In genomic region chr10:60615898-60616297, GRCm38 (mm10) we compare ENCODE assay signal across 13 mouse cellular contexts.
DNase-seq lines count a peak whose midpoint lies in the region; ATAC-seq and TF ChIP-seq lines count a peak whose summit lies in the region.
"Had no signal": no experiment of that assay in that cellular context is flagged by ENCODE, and none has a peak within 500 bp of the region (broad histone marks: within the 10 kb centered on the region; RNA-seq: fewer than 3 reads in every experiment).

No protein-coding gene starts in this region.

- no peaks in the 10 kb centered on the region for H3K9me3 ChIP-seq in kidney, postnatal 0 days (replicated peaks; ENCODE audit: low read length)
- no peaks in the 10 kb centered on the region for H3K9me3 ChIP-seq in ES-Bruce4 (replicated peaks; ENCODE audit: control insufficient read depth, insufficient read depth, low read length, poor library complexity, severe bottlenecking)
- H3K9me3 ChIP-seq: hindbrain, embryonic 15.5 days; midbrain, embryonic 10.5 days; neural tube, embryonic 15.5 days had no signal

- peak; percentile 50; the same call in 1 of the 2 replicates for TF ChIP-seq CTCF in kidney, postnatal 0 days (IDR thresholded peaks at IDR 0.05; ENCODE audit: low read depth)
- TF ChIP-seq CTCF in ES-Bruce4 (IDR thresholded peaks at IDR 0.05; ENCODE audit: low read depth, low read length): peak; percentile 64

- no peak overlapping the region for H3K4me2 ChIP-seq in kidney, postnatal 0 days (ENCODE audit: low read length)
- H3K4me2 ChIP-seq: hindbrain, embryonic 15.5 days; neural tube, embryonic 15.5 days had no signal

- H3K4me3 ChIP-seq in kidney, postnatal 0 days (replicated peaks; ENCODE audit: low read depth, low read length): no peak overlapping the region
- no peak overlapping the region for H3K4me3 ChIP-seq in ES-Bruce4 (ENCODE audit: low read depth, low read length)
- H3K4me3 ChIP-seq: hindbrain, embryonic 15.5 days; midbrain, embryonic 10.5 days; neural tube, embryonic 15.5 days had no signal

- no peak overlapping the region for H3K9ac ChIP-seq in kidney, postnatal 0 days (ENCODE audit: low read depth, low read length)
- H3K9ac ChIP-seq in ES-Bruce4 (ENCODE audit: low read depth, poor library complexity, severe bottlenecking): no peak overlapping the region
- H3K9ac ChIP-seq: hindbrain, embryonic 15.5 days; neural tube, embryonic 15.5 days had no signal

- no peak for TF ChIP-seq EP300 in ES-Bruce4 (IDR thresholded peaks at IDR 0.05; ENCODE audit: insufficient read depth, low read depth, low read length)

- H3K4me1 ChIP-seq in kidney, postnatal 0 days (replicated peaks; ENCODE audit: insufficient read depth, low read length): no peaks in the 10 kb centered on the region
- H3K4me1 ChIP-seq in ES-Bruce4 (ENCODE audit: control insufficient read depth, insufficient read depth, low read length): no peaks in the 10 kb centered on the region
- H3K4me1 ChIP-seq: hindbrain, embryonic 15.5 days; midbrain, embryonic 10.5 days; neural tube, embryonic 15.5 days had no signal

- no peaks in the 10 kb centered on the region for H3K36me3 ChIP-seq in kidney, postnatal 0 days (ENCODE audit: insufficient read depth, low read length)
- H3K36me3 ChIP-seq in ES-Bruce4 (ENCODE audit: control insufficient read depth, insufficient read depth, low read length, poor library complexity, severe bottlenecking): no peaks in the 10 kb centered on the region
- H3K36me3 ChIP-seq: hindbrain, embryonic 15.5 days; midbrain, embryonic 10.5 days; neural tube, embryonic 15.5 days had no signal

- no peak overlapping the region for H3K27ac ChIP-seq in kidney, postnatal 0 days
- no peak overlapping the region for H3K27ac ChIP-seq in ES-Bruce4 (ENCODE audit: insufficient read depth, low read length)
- H3K27ac ChIP-seq: hindbrain, embryonic 15.5 days; midbrain, embryonic 10.5 days; neural tube, embryonic 15.5 days had no signal

- DNase-seq in kidney, postnatal 0 days (ENCODE audit: low spot score): no peak
- DNase-seq in kidney, adult 8-10 months: no peak
- peak; percentile 48 for DNase-seq in R1 (ENCODE audit: low read depth, low spot score)
- DNase-seq in gastrocnemius, postnatal 4 days (ENCODE audit: low spot score in 2 of 2): no peak
- DNase-seq in gastrocnemius, adult 18-20 months (ENCODE audit: low spot score): no peak
- DNase-seq: cerebellum, postnatal 14 days; gastrocnemius, postnatal 36 days; right cerebral cortex, postnatal 4 days had no signal

- WGBS in kidney, postnatal 0 days: 62% methylated on average over 5 of the region's 5 CpGs

- no peaks in the 10 kb centered on the region for H3K27me3 ChIP-seq in kidney, postnatal 0 days (ENCODE audit: insufficient read depth, low read length)
- H3K27me3 ChIP-seq in ES-Bruce4 (ENCODE audit: control insufficient read depth, insufficient read depth, low read length, poor library complexity, severe bottlenecking): no peaks in the 10 kb centered on the region
- H3K27me3 ChIP-seq: hindbrain, embryonic 15.5 days had no signal

- TF ChIP-seq POLR2A in ES-Bruce4 (IDR thresholded peaks at IDR 0.05; ENCODE audit: insufficient read depth, low read length): no peak

- ATAC-seq in kidney, postnatal 0 days (replicated peaks; ENCODE audit: low FRiP score, low read depth): no peak
- ATAC-seq in megakaryocyte-erythroid progenitor cell, adult 5-6 weeks (replicated peaks; ENCODE audit: low FRiP score, low TSS enrichment, poor library complexity, severe bottlenecking): peak; percentile 56; the same call in 1 of the 2 replicates
